Mouse (Mus musculus) testis, adult 2 months (tissue): Measurements from ENCODE around the gene Krt86. TPM values are rescaled to one million over a fixed set of nuclear protein-coding genes. Genes with fewer than 3 reads are reported as not detected.

Experiments
- H3K27ac ChIP-seq: fragments of 200-500 bp; 2 replicates; pipeline ENCODE4 v1.5.1; 2012; ENCODE audit warnings: low read depth, low read length; ENCODE audit not compliant: control insufficient read depth, insufficient read depth
- H3K27me3 ChIP-seq: fragments of 200-500 bp; 2 replicates; pipeline ENCODE4 v1.6.1; 2012; ENCODE audit warnings: mild to moderate bottlenecking, low read length, moderate library complexity; ENCODE audit not compliant: control insufficient read depth, insufficient read depth
- H3K36me3 ChIP-seq: fragments of 200-500 bp; 2 replicates; pipeline ENCODE4 v1.6.1; 2012; ENCODE audit warnings: mild to moderate bottlenecking, low read length; ENCODE audit not compliant: control insufficient read depth, insufficient read depth
- H3K4me1 ChIP-seq: fragments of 200-500 bp; 2 replicates; pipeline ENCODE4 v1.6.1; 2012; ENCODE audit warnings: low read length; ENCODE audit not compliant: control insufficient read depth, insufficient read depth
- H3K4me3 ChIP-seq: fragments of 200-500 bp; 2 replicates; pipeline ENCODE4 v1.5.1; 2012; ENCODE audit warnings: low read depth, mild to moderate bottlenecking, low read length, moderate library complexity, mixed read lengths; ENCODE audit not compliant: control insufficient read depth
- CTCF ChIP-seq: fragments of 200-500 bp; IDR thresholded peaks from 2 replicates; pipeline ENCODE4 v1.5.1; 2012; ENCODE audit warnings: low read depth, mild to moderate bottlenecking, inconsistent platforms, low read length, moderate library complexity; ENCODE audit not compliant: control insufficient read depth, insufficient read depth, insufficient replicate concordance
- POLR2A ChIP-seq: fragments of 200-500 bp; IDR thresholded peaks from 2 replicates; pipeline ENCODE4 v1.6.1; 2012; ENCODE audit warnings: low read depth, mild to moderate bottlenecking, inconsistent platforms, low read length, moderate library complexity; ENCODE audit not compliant: control insufficient read depth
- polyA plus RNA-seq: library from polyadenylated mRNA; depleted of rRNA; stranded (reverse); fragments of >200 nt; gene quantifications from 2 replicates; pipeline ENCODE4 v1.2.3, GENCODE M21; 2012

The Krt86 gene
- polyA plus RNA-seq, 1 experiment, result 0.12 TPM

DNA sequence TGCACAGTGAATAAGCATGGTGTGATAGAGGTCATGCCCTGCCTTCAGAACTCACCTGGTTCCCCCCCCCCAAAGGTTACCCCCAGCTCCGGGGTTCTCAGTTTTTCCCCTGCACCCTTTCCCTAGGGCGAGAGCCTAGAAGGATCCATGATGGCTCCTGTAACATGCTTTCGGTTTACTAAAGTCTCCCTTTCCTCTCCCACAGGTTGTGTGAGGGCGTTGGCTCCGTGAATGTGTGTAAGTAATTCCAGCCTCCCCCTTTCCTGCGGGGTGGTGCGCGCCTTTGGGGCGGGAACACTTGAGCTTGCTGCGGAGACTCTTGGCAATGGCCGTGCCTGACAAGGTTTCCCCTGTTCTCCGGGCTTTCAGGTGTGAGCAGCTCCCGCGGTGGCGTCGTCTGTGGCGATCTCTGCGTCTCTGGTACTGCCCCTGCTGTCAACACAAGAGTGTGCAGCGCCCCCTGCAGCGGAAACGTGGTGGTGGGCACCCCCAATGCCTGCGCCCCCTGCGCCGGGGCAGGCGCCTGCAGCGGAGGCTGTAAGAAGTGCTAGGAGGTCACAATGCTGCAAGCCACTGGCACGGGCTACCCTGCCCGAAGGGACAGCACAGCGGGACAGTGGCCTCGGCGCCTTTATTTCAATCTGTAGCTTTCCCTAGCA lies 5.9 kb downstream of the Krt86 start:
- peak overlapping the region; percentile 46 for H3K4me3 ChIP-seq
- H3K27ac ChIP-seq, result no peak overlapping the region

DNA sequence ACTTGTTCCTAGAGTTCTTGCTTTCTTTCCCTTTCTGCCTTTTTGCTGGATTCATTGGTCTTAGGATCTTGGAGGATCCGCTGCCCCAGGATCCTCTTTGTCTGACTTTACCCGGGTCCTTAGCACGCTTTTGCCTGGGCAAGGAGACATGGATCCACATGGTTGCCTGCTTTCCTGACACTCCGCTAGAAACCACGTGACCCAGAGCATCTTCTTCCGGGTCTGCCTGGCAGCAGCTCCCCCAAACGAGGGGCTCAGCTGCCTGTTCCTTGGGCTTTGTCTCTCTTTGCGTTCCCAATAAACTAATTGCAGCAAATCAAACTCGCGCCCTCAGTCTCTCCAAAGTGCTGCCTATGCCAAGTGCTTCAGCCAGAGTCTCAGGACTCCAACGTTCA lies 6.4 kb downstream of the Krt86 start:
- no peaks in the 10 kb centered on the region for H3K27me3 ChIP-seq
- H3K4me1 ChIP-seq, result peaks cover 7% of the 10 kb centered on the region
- no peaks in the 10 kb centered on the region for H3K36me3 ChIP-seq
- H3K4me3 ChIP-seq, result peak overlapping the region; percentile 46; the same call in 1 of the 2 replicates
- H3K27ac ChIP-seq, result no peak overlapping the region
- TF ChIP-seq POLR2A (no peak), CTCF (no peak)

More for the DNA sequence above, 5.9 kb downstream of the Krt86 start:
- Histone ChIP-seq H3K4me1 (peaks cover 7% of the 10 kb centered on the region), H3K36me3 (no peaks in the 10 kb centered on the region), H3K27me3 (no peaks in the 10 kb centered on the region)
- TF ChIP-seq POLR2A, result no peak
- TF ChIP-seq CTCF, result peak; percentile 13; the same call in 1 of the 2 replicates

DNA sequence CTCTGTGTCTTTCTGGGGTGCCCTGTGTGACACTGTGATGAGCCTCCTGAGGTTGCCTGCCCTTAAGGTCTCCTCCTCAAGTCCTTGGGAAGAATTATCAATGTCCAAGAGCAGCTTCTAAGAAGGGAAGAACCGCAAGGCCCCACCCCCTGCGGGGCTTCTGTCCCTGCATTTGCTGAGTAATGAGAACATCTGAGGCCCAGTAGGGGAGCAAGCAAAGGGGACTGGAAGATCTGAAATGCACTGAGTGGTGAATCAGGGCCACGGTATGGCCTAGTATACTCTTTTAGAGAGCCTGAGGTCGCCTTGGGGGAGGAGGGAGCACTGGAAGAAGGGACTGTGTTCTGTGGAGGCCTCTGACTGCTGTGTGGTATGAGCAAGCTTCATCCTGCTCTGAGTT lies 8.8 kb downstream of the Krt86 start:
- TF ChIP-seq CTCF (no peak), POLR2A (no peak)
- H3K36me3 ChIP-seq, result no peaks in the 10 kb centered on the region
- H3K27me3 ChIP-seq, result no peaks in the 10 kb centered on the region
- no peak overlapping the region for H3K27ac ChIP-seq
- H3K4me1 ChIP-seq, result peaks cover 7% of the 10 kb centered on the region
- no peak overlapping the region for H3K4me3 ChIP-seq

GRCm38 (mm10) chr15:101483646-101484045 lies 10.4 kb downstream of the Krt86 start:
- no peak for TF ChIP-seq CTCF
- no peak for TF ChIP-seq POLR2A
- H3K27me3 ChIP-seq, result no peaks in the 10 kb centered on the region
- peaks cover 7% of the 10 kb centered on the region for H3K4me1 ChIP-seq
- no peak overlapping the region for H3K27ac ChIP-seq
- no peak overlapping the region for H3K4me3 ChIP-seq
- no peaks in the 10 kb centered on the region for H3K36me3 ChIP-seq

- no peak overlapping the region for H3K27ac ChIP-seq
- no peaks in the 10 kb centered on the region for H3K4me1 ChIP-seq
- H3K27me3 ChIP-seq, result no peaks in the 10 kb centered on the region
- no peak overlapping the region for H3K4me3 ChIP-seq
- H3K36me3 ChIP-seq, result no peaks in the 10 kb centered on the region
- TF ChIP-seq CTCF (no peak), POLR2A (no peak)
Measured at GRCm38 (mm10) chr15:101484939-101485338, 11.7 kb downstream of the Krt86 start.

- Histone ChIP-seq H3K4me3 (no peak overlapping the region), H3K27me3 (no peaks in the 10 kb centered on the region), H3K27ac (no peak overlapping the region), H3K36me3 (no peaks in the 10 kb centered on the region), H3K4me1 (no peaks in the 10 kb centered on the region)
- TF ChIP-seq POLR2A (no peak), CTCF (no peak)
Measured at GRCm38 (mm10) chr15:101485911-101486635, 12.8 kb downstream of the Krt86 start.

DNA sequence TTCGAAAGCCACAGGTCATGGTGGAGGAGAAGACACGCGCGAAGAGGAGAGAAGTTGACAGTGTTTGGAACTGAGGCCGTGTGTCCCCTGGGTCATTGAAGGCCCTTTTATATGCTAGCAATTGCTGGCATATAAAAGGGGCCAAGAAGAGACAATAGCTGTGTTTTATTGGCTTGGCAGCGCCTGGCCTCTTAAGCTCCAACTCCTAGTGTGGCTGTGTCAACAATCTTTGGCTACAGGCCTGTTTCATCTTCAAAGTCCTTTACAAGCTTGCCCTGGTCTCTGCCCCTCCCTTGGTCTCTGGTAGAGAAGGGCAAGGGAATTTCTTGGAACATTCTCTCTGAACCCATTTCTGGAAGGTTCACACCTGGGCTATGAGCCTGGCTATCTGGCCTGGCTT lies 18.2 kb downstream of the Krt86 start, which contains the start of gene Krt83:
Krt83 (minus strand) TSS at position 82 of the 400 bp plus-strand sequence.
- Histone ChIP-seq H3K4me1 (no peaks in the 10 kb centered on the region; the same call in 1 of the 2 replicates), H3K4me3 (no peak within 1 kb of the TSS), H3K27me3 (no peaks in the 10 kb centered on the region), H3K36me3 (no peaks in the 10 kb centered on the region), H3K27ac (no peak within 1 kb of the TSS)
- TF ChIP-seq POLR2A, result no peak
- TF ChIP-seq CTCF, result no peak
